Mouse (Mus musculus) kidney, embryonic 15.5 days (tissue): ENCODE measurements at regions not wholly inside any gene's neighbourhood (a gene's known extent, or its start where the extent isn't known, plus 50 kb on each side); places are given as distances from the start of the nearest gene placed in this dataset.
"Not testable (repeated sequence)": the region's sequence is repeated elsewhere in the genome, so short reads cannot be mapped to it uniquely, and the experiment has no call there.

Source experiments
- ATAC-seq: fragments of 200-750 bp; cut with Nextera tagmentation; replicated peaks from 2 replicates; pipeline ENCODE4 v1.8.0; 2017; ENCODE audit warnings: moderate TSS enrichment; ENCODE audit not compliant: low FRiP score
- H3K27ac ChIP-seq: fragments of 300-500 bp; sonication (generic); 2 replicates; pipeline ENCODE4 v1.5.1; 2015; ENCODE audit warnings: mild to moderate bottlenecking, inconsistent platforms
- H3K27me3 ChIP-seq: fragments of 300-500 bp; sonication (generic); 2 replicates; pipeline ENCODE4 v1.6.1; 2015; ENCODE audit warnings: inconsistent platforms
- H3K36me3 ChIP-seq: fragments of 300-500 bp; sonication (generic); 2 replicates; pipeline ENCODE4 v1.6.1; 2015; ENCODE audit warnings: inconsistent platforms
- H3K4me1 ChIP-seq: fragments of 300-500 bp; sonication (generic); 2 replicates; pipeline ENCODE4 v1.6.1; 2015; ENCODE audit warnings: inconsistent platforms
- H3K4me2 ChIP-seq: fragments of 300-500 bp; sonication (generic); 2 replicates; pipeline ENCODE4 v1.6.1; 2015; ENCODE audit warnings: moderate library complexity, mild to moderate bottlenecking, inconsistent platforms
- H3K4me3 ChIP-seq: fragments of 300-500 bp; sonication (generic); replicated peaks from 2 replicates; pipeline ENCODE4 v1.5.1; 2015; ENCODE audit warnings: mild to moderate bottlenecking, inconsistent platforms
- H3K9ac ChIP-seq: fragments of 300-500 bp; sonication (generic); 2 replicates; pipeline ENCODE4 v1.6.1; 2015; ENCODE audit warnings: mild to moderate bottlenecking, inconsistent platforms
- H3K9me3 ChIP-seq: fragments of 300-500 bp; sonication (generic); replicated peaks from 2 replicates; pipeline ENCODE4 v1.6.1; 2016; ENCODE audit warnings: inconsistent platforms
- WGBS: fragments of 180-500 bp; shearing (Covaris S2); methylation state at CpG from one replicate; pipeline ENCODE4 v1.1.7; 2015; ENCODE audit warnings: mixed read lengths; 5-methylcytosine and 5-hydroxymethylcytosine counted together

DNA sequence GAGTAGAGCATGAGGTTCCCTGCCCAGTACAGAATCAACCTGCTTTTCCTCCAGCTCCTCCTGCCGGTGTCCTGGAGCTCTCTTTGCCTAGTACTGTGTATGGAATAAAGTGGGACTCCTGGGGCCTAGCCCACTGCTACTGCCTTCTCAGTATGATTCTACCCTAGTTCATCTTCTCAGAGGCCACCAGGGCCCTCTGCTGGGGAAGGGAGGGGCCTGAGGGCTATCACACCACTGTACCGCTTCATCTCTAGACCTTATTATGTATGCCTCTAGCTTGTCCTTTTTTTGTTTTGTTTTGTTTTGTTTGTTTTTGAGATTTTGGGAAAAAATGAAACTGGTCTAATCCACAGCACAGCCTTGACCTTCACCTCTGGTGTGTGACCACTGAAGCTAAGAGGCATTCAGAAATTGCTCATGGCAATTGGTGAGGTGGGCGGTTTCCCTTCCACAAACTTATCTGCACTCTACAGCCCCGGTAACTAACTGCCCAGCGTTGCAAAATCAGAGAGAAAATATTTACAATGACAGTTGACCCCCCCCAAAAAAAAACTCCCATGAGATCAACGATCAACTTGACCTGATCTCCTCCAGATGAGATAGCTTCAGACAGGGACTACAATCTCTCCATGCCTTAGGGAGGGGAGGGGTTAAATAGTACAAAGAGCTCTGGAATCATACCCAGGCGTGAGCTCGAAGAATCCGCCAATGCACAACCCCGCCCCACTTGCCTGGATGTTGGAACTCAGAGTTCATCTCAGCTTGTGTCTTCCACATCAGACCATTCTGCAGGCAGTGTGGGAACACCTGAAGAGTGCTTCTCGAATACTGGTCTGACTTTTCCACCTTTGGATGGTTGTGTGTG is 168.8 kb downstream of the Tomm20 start:
- no peak overlapping the region for H3K4me2 ChIP-seq
- WGBS = 85% methylated on average over 11 of the region's 11 CpGs
- no peak overlapping the region for H3K27ac ChIP-seq
- peaks cover 21% of the 10 kb centered on the region for H3K4me1 ChIP-seq
- no peak overlapping the region for H3K9ac ChIP-seq
- no peak for ATAC-seq
- no peaks in the 10 kb centered on the region for H3K27me3 ChIP-seq
- no peak overlapping the region for H3K4me3 ChIP-seq
- no peaks in the 10 kb centered on the region for H3K36me3 ChIP-seq
- H3K9me3 ChIP-seq = no peaks in the 10 kb centered on the region

DNA sequence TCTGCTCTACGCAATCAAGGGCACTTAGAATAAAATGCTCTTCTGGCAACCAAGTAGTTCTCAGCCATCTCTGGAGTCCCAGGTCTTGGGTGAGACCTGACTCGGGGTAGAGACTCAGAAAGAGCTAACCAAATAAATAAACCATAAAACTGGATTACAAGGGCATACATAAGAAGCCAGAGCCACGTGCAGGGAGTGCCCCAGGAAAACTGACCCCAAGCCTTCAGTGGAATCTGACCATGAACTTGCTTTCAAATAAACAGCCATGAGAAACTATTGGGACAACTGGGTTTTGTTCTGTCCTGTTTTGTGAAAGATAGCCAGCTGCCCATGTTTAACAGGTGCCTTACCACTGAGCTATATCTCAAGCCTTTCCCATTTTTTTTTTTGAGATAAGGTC is 170.3 kb downstream of the Tomm20 start:
- Histone ChIP-seq H3K4me1 (peaks cover 21% of the 10 kb centered on the region), H3K36me3 (no peaks in the 10 kb centered on the region), H3K27me3 (no peaks in the 10 kb centered on the region), H3K4me3 (no peak overlapping the region), H3K9me3 (no peaks in the 10 kb centered on the region), H3K9ac (no peak overlapping the region), H3K4me2 (no peak overlapping the region), H3K27ac (no peak overlapping the region)
- WGBS = 47% methylated on average over 3 of the region's 3 CpGs
- ATAC-seq = no peak

DNA sequence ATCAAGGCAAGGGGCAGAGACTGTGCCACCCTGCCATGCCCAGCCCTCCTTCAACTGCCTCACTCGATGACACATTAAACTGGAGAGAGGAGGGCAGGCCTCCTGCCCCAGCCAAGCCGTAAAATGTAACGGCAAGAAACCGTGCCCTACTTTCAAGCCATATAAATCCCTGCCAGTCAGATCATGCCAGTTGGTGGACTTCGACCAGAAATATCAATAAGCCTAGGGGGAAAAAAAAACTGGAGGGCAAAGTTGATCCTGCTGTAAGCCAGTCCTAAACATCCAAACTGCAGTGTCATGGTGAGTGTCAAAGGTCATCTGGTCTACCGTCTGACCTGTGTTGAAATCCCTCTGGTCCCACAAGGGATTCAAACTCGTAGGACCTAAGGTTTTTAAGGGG is 170.8 kb downstream of the Tomm20 start:
- H3K36me3 ChIP-seq = no peaks in the 10 kb centered on the region
- H3K9me3 ChIP-seq = no peaks in the 10 kb centered on the region
- H3K9ac ChIP-seq = no peak overlapping the region
- no peak overlapping the region for H3K4me2 ChIP-seq
- H3K27me3 ChIP-seq = no peaks in the 10 kb centered on the region
- WGBS = 52% methylated on average over 7 of the region's 7 CpGs
- H3K4me1 ChIP-seq = peaks cover 21% of the 10 kb centered on the region
- ATAC-seq = no peak
- no peak overlapping the region for H3K4me3 ChIP-seq
- H3K27ac ChIP-seq = no peak overlapping the region

DNA sequence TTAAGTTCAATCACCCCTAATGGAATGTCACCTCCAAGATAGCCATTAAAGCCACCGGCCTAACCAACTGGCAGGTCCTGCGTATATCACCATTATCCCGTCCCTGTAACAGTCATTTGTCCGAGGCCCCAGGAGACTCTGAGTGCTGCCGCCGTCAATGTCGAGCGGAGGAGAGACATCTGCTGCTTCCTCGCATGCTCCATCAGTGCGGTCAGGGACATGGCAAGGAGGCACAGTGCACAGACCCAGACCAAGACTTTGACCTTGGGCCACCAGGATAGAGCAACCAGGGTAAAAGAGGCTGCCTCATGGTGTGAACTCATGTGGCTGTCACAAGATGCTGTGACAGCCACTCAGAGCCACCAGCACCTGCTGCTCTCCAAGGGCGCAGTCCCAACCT is 172.9 kb downstream of the Tomm20 start:
- Histone ChIP-seq H3K27me3 (no peaks in the 10 kb centered on the region), H3K4me3 (no peak overlapping the region), H3K27ac (no peak overlapping the region), H3K9me3 (no peaks in the 10 kb centered on the region), H3K9ac (no peak overlapping the region), H3K36me3 (no peaks in the 10 kb centered on the region), H3K4me1 (peaks cover 18% of the 10 kb centered on the region), H3K4me2 (no peak overlapping the region)
- 0 out of 2 replicates have a peak, but pooled peaks have one; percentile 35 for ATAC-seq
- 47% methylated on average over 11 of the region's 11 CpGs for WGBS

DNA sequence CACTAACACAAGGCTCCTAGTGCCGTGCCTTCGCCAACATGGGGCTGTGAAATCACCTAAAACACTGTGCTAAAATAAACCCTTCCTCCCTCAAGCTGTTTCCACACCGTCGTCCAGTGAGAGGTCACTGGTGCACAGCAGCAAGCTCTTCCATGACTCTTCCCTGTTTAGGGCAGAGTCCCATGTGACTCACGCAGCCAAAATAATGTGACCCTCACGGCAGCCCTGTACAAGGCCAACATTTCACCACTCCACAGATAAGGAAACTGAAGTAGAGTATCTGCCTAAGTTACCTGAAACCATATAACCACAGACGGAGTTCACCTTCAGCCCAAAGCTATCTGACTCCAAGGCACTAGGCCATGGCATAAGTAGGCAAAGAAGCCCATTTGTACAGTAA is 173.4 kb downstream of the Tomm20 start:
- no peak for ATAC-seq
- no peaks in the 10 kb centered on the region for H3K27me3 ChIP-seq
- no peaks in the 10 kb centered on the region for H3K36me3 ChIP-seq
- 69% methylated on average over 7 of the region's 7 CpGs for WGBS
- no peak overlapping the region for H3K9ac ChIP-seq
- H3K27ac ChIP-seq = no peak overlapping the region
- no peaks in the 10 kb centered on the region for H3K9me3 ChIP-seq
- peaks cover 18% of the 10 kb centered on the region for H3K4me1 ChIP-seq
- no peak overlapping the region for H3K4me3 ChIP-seq
- H3K4me2 ChIP-seq = no peak overlapping the region

DNA sequence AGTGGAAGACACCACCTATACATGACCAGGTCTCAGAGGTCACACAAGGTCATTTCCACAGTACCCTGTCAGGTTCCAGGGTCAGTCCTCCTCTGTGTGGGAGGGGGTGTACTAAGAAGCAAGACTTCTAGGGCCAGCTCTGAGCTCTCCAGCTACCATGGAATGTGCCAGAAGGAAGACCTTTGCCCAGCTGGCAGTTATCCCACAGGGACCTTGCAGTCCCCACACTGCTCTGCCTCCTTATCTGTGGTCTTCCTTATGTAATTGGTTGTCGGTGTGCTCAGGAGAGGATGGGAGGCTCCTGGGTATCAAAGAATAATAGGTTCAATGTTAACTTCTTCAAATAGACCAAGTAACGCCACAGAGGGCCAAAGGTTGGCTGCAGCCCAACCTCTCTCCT is 175.3 kb downstream of the Tomm20 start:
- not testable (repeated sequence) for H3K4me2 ChIP-seq, H3K4me3 ChIP-seq, H3K27ac ChIP-seq, H3K36me3 ChIP-seq, ATAC-seq, H3K9ac ChIP-seq, H3K27me3 ChIP-seq, H3K9me3 ChIP-seq
- WGBS = 80% methylated on average over 2 of the region's 2 CpGs
- H3K4me1 ChIP-seq = peaks cover 18% of the 10 kb centered on the region

DNA sequence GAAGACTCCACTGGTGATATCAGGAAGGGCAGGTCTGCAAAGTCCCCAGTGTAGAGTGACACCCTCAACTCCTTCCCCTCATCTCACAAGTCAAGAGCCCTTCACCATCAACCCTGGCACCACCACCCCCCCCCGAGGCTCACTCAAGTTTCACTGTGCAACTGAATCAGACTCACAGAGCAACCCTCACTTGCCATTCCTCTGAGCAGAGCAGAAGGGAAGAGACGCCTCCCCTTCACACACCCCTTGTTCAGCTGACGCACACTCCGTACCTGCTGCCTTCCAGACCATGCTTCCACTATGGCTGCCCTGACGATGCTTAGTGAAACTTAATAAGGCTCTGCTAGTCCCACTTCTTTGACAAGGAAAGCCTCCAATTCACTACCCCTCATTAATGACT is 174.4 kb upstream of the Irf2bp2 start:
- Histone ChIP-seq H3K27ac (no peak overlapping the region), H3K9ac (no peak overlapping the region), H3K4me2 (no peak overlapping the region), H3K36me3 (no peaks in the 10 kb centered on the region), H3K4me3 (no peak overlapping the region), H3K9me3 (no peaks in the 10 kb centered on the region), H3K27me3 (no peaks in the 10 kb centered on the region), H3K4me1 (peaks cover 11% of the 10 kb centered on the region; the same call in 1 of the 2 replicates)
- no peak for ATAC-seq
- WGBS = 82% methylated on average over 5 of the region's 5 CpGs

DNA sequence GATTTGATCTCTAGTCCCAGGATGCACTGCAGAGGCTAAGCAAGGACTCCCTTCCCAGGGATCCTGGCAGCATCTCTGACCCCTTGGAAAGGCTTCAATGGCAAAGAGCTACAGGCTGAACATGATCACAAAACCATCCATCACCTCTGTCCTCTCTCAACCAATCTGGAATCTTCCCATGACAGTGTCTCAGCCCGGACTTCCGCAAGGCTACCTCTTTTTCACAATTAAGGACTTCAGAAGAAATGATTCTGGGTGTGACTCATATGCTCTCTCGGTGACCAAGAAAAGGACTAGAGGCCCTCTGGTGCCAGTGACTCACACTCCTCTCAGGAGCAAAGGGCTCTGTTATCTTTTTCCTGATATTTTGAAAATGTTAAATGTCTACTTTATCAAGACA is 173.6 kb upstream of the Irf2bp2 start:
- Histone ChIP-seq H3K27me3 (no peaks in the 10 kb centered on the region), H3K4me2 (no peak overlapping the region), H3K9me3 (no peaks in the 10 kb centered on the region), H3K4me1 (peaks cover 4% of the 10 kb centered on the region; the same call in 1 of the 2 replicates), H3K9ac (no peak overlapping the region), H3K4me3 (no peak overlapping the region), H3K36me3 (no peaks in the 10 kb centered on the region), H3K27ac (no peak overlapping the region)
- no peak for ATAC-seq
- 92% methylated on average over 3 of the region's 3 CpGs for WGBS

DNA sequence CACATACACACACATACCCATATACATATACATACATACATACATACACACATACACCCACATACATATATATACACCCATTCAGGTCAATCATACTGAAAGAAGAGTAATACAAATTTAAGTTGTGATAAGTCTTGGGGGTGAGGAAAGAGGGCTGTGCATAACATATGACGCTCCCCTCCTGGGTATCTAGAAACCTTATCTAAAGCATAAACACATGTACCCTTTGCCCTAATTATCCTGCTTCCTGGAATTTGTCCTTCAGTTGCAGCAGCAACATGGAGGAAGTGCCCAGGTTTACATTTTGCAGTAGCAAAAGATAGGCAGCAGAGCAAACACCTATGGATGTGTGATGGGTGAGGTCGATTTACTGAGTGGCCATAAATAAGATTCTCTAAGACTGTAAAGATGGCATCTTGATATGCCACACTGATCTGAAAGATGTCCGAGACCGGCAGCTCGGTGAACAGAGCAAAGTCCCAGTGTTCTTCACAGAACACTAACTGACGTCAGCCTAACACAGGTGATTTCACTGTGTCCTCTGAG is 172.0 kb upstream of the Irf2bp2 start:
- no peaks in the 10 kb centered on the region for H3K27me3 ChIP-seq
- H3K36me3 ChIP-seq = no peaks in the 10 kb centered on the region
- H3K4me3 ChIP-seq = no peak overlapping the region
- H3K9me3 ChIP-seq = no peaks in the 10 kb centered on the region
- no peak overlapping the region for H3K4me2 ChIP-seq
- H3K9ac ChIP-seq = no peak overlapping the region
- 67% methylated on average over 6 of the region's 6 CpGs for WGBS
- no peaks in the 10 kb centered on the region for H3K4me1 ChIP-seq
- H3K27ac ChIP-seq = no peak overlapping the region
- no peak for ATAC-seq

DNA sequence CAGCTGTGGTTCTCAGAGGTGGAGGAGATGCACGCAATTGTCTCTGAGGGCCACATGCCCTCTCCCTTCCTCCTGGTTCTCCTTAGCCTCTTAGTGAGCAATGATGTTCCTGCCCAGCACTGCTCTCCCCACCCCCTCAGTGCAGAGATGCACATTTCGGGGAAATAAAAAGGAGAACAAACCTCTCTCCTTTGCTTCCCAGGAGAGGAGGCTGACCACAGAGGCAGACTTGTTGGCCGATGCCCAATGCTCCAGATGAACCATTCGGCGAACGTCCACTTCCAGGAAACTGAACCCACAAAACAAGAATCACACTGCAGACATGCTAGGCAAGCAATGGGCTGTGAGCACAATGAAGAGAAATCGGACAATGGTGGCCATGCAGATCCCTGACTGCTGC is 169.8 kb upstream of the Irf2bp2 start:
- no peaks in the 10 kb centered on the region for H3K36me3 ChIP-seq
- no peak overlapping the region for H3K9ac ChIP-seq
- no peak for ATAC-seq

DNA sequence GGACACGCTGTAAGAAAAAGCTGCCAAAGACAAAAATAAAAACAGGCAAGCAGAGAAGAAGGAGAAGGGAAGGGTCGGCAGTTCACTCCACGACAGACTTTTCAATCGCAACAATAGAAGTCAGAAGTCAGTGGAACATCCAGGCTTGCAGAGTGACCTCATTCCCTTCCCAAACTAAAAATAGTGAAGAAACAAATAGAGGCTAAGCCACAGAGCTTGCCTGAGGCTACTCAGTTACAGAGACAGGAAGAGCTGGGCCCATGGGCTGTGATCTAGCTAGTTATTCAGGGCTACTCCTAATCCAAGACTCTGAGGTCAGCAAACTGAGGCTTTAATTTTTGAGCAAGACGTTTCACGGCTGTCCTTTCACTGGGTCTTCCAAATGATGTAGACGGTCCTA is 165.9 kb upstream of the Irf2bp2 start:
- Histone ChIP-seq H3K9me3 (no peaks in the 10 kb centered on the region), H3K27ac (peak overlapping the region; percentile 42; the same call in 1 of the 2 replicates), H3K4me3 (no peak overlapping the region), H3K4me2 (no peak overlapping the region), H3K9ac (no peak overlapping the region), H3K27me3 (no peaks in the 10 kb centered on the region), H3K36me3 (no peaks in the 10 kb centered on the region), H3K4me1 (peaks cover 12% of the 10 kb centered on the region)
- 59% methylated on average over 7 of the region's 7 CpGs for WGBS
- ATAC-seq = no peak

More for the DNA sequence above, 169.8 kb upstream of the Irf2bp2 start:
- Histone ChIP-seq H3K27me3 (no peaks in the 10 kb centered on the region), H3K9me3 (no peaks in the 10 kb centered on the region), H3K4me3 (no peak overlapping the region), H3K4me2 (no peak overlapping the region), H3K4me1 (peaks cover 8% of the 10 kb centered on the region; the same call in 1 of the 2 replicates), H3K27ac (no peak overlapping the region)
- WGBS = 84% methylated on average over 7 of the region's 7 CpGs

DNA sequence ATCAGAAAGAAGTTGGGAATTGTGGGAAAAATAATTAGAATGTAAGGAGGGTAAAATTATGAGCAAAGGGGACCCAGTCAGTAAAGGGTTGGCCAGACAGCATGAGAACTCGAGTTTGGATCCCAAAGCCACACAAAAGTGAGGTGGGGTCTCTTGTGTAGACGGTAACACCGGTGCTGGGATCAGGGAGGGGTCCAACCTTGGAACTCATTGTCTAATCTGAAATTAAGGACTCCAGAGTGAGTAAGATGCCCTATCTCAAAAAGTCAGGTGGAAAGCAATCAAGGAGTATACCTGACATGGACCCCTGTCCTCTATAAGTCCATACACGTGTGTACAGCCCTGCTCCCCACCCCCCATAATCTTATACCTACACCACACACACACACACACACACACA is 165.2 kb upstream of the Irf2bp2 start:
- Histone ChIP-seq H3K9ac (no peak overlapping the region), H3K27me3 (no peaks in the 10 kb centered on the region), H3K36me3 (no peaks in the 10 kb centered on the region), H3K9me3 (no peaks in the 10 kb centered on the region), H3K27ac (no peak overlapping the region), H3K4me1 (peaks cover 12% of the 10 kb centered on the region), H3K4me2 (no peak overlapping the region), H3K4me3 (no peak overlapping the region)
- ATAC-seq = no peak
- 91% methylated on average over 4 of the region's 4 CpGs for WGBS
